Mouse (Mus musculus) midbrain, embryonic 15.5 days (tissue): Measurements from ENCODE around the gene Nek5. TPM values are rescaled to one million over a fixed set of nuclear protein-coding genes. Genes with fewer than 3 reads are reported as not detected.
"Not testable (repeated sequence)": the region's sequence is repeated elsewhere in the genome, so short reads cannot be mapped to it uniquely, and the experiment has no call there.

Experiments
- ATAC-seq: fragments of 200-750 bp; cut with Nextera tagmentation; replicated peaks from 2 replicates; pipeline ENCODE4 v1.8.0; 2017; ENCODE audit warnings: moderate TSS enrichment
- H3K27ac ChIP-seq: fragments of 300-500 bp; sonication (generic); 2 replicates; pipeline ENCODE4 v1.5.1; 2015; ENCODE audit warnings: mild to moderate bottlenecking, inconsistent platforms
- H3K27me3 ChIP-seq: fragments of 300-500 bp; sonication (generic); replicated peaks from 2 replicates; pipeline ENCODE4 v1.6.1; 2015; ENCODE audit warnings: inconsistent platforms
- H3K36me3 ChIP-seq: fragments of 300-500 bp; sonication (generic); replicated peaks from 2 replicates; pipeline ENCODE4 v1.6.1; 2015; ENCODE audit warnings: inconsistent platforms
- H3K4me1 ChIP-seq: fragments of 300-500 bp; sonication (generic); 2 replicates; pipeline ENCODE4 v1.6.1; 2015; ENCODE audit warnings: inconsistent platforms
- H3K4me2 ChIP-seq: fragments of 300-500 bp; sonication (generic); 2 replicates; pipeline ENCODE4 v1.6.1; 2015; ENCODE audit warnings: inconsistent platforms, mild to moderate bottlenecking, moderate library complexity
- H3K4me3 ChIP-seq: fragments of 300-500 bp; sonication (generic); 2 replicates; pipeline ENCODE4 v1.5.1; 2015; ENCODE audit warnings: mild to moderate bottlenecking, inconsistent platforms
- H3K9ac ChIP-seq: fragments of 300-500 bp; sonication (generic); 2 replicates; pipeline ENCODE4 v1.6.1; 2015; ENCODE audit warnings: mild to moderate bottlenecking, inconsistent platforms
- H3K9me3 ChIP-seq: fragments of 300-500 bp; sonication (generic); 2 replicates; pipeline ENCODE4 v1.6.1; 2016; ENCODE audit warnings: inconsistent platforms
- WGBS: fragments of 180-500 bp; shearing (Covaris S2); methylation state at CpG from one replicate; pipeline ENCODE4 v1.1.7; 2015; ENCODE audit warnings: mixed read lengths; 5-methylcytosine and 5-hydroxymethylcytosine counted together
- polyA plus RNA-seq: library from polyadenylated mRNA; unstranded; fragments of >200 nt; fragmentation: Nextera tagmentation; extraction: Ambion mirVana; gene quantifications from 2 replicates; pipeline ENCODE4 v1.2.1, GENCODE M21; 2015

The Nek5 gene
- polyA plus RNA-seq, 1 experiment from 2014 or later: 1.1 TPM

GRCm38 (mm10) chr8:22143764-22144491 is 19.1 kb upstream of the Nek5 start:
- Histone ChIP-seq H3K27ac (no peak overlapping the region), H3K9ac (no peak overlapping the region), H3K36me3 (no peaks in the 10 kb centered on the region), H3K27me3 (no peaks in the 10 kb centered on the region), H3K4me2 (no peak overlapping the region), H3K4me1 (no peaks in the 10 kb centered on the region), H3K9me3 (no peaks in the 10 kb centered on the region), H3K4me3 (no peak overlapping the region)
- 88% methylated on average over 1 of the region's 1 CpGs for WGBS
- ATAC-seq: no peak

GRCm38 (mm10) chr8:22142592-22142991 is 17.7 kb upstream of the Nek5 start:
- WGBS: 73% methylated on average over 4 of the region's 4 CpGs
- no peaks in the 10 kb centered on the region for H3K9me3 ChIP-seq
- H3K4me2 ChIP-seq: no peak overlapping the region
- H3K27ac ChIP-seq: no peak overlapping the region
- no peaks in the 10 kb centered on the region for H3K27me3 ChIP-seq
- no peak for ATAC-seq
- H3K4me3 ChIP-seq: no peak overlapping the region
- no peaks in the 10 kb centered on the region for H3K4me1 ChIP-seq
- H3K36me3 ChIP-seq: no peaks in the 10 kb centered on the region
- no peak overlapping the region for H3K9ac ChIP-seq

GRCm38 (mm10) chr8:22141836-22142385 is 17.1 kb upstream of the Nek5 start:
- Histone ChIP-seq H3K4me3 (no peak overlapping the region), H3K27ac (no peak overlapping the region), H3K4me2 (no peak overlapping the region), H3K9ac (no peak overlapping the region), H3K9me3 (no peaks in the 10 kb centered on the region), H3K36me3 (no peaks in the 10 kb centered on the region), H3K27me3 (no peaks in the 10 kb centered on the region), H3K4me1 (no peaks in the 10 kb centered on the region)
- ATAC-seq: no peak
- 92% methylated on average over 4 of the region's 4 CpGs for WGBS

GRCm38 (mm10) chr8:22136462-22136861 is 11.6 kb upstream of the Nek5 start:
- WGBS: 90% methylated on average over 9 of the region's 9 CpGs
- not testable (repeated sequence) for H3K9me3 ChIP-seq

GRCm38 (mm10) chr8:22134750-22135135 is 9.9 kb upstream of the Nek5 start:
- 86% methylated on average over 5 of the region's 5 CpGs for WGBS
- no peak overlapping the region for H3K4me2 ChIP-seq
- no peak overlapping the region for H3K4me3 ChIP-seq
- ATAC-seq: no peak
- no peaks in the 10 kb centered on the region for H3K4me1 ChIP-seq
- H3K9ac ChIP-seq: no peak overlapping the region
- no peaks in the 10 kb centered on the region for H3K27me3 ChIP-seq
- no peaks in the 10 kb centered on the region for H3K36me3 ChIP-seq
- H3K9me3 ChIP-seq: no peaks in the 10 kb centered on the region
- no peak overlapping the region for H3K27ac ChIP-seq

More at GRCm38 (mm10) chr8:22136462-22136861, 11.6 kb upstream of the Nek5 start:
- not testable (repeated sequence) for ATAC-seq, H3K27me3 ChIP-seq, H3K9ac ChIP-seq, H3K4me3 ChIP-seq, H3K27ac ChIP-seq, H3K4me2 ChIP-seq, H3K36me3 ChIP-seq, H3K4me1 ChIP-seq

GRCm38 (mm10) chr8:22134078-22134749 is 9.4 kb upstream of the Nek5 start:
- no peaks in the 10 kb centered on the region for H3K27me3 ChIP-seq
- H3K4me1 ChIP-seq: no peaks in the 10 kb centered on the region
- H3K4me3 ChIP-seq: no peak overlapping the region
- H3K36me3 ChIP-seq: no peaks in the 10 kb centered on the region
- no peak overlapping the region for H3K4me2 ChIP-seq
- ATAC-seq: no peak
- H3K9me3 ChIP-seq: no peaks in the 10 kb centered on the region
- H3K27ac ChIP-seq: no peak overlapping the region
- 94% methylated on average over 7 of the region's 7 CpGs for WGBS
- H3K9ac ChIP-seq: no peak overlapping the region

GRCm38 (mm10) chr8:22132062-22132461 is 7.2 kb upstream of the Nek5 start:
- no peaks in the 10 kb centered on the region for H3K9me3 ChIP-seq
- H3K36me3 ChIP-seq: 0 out of 2 replicates have a peak, but pooled peaks cover 5% of the 10 kb centered on the region
- no peak for ATAC-seq
- H3K27ac ChIP-seq: no peak overlapping the region
- no peaks in the 10 kb centered on the region for H3K4me1 ChIP-seq
- no peak overlapping the region for H3K4me3 ChIP-seq
- WGBS: 89% methylated on average over 12 of the region's 12 CpGs
- no peaks in the 10 kb centered on the region for H3K27me3 ChIP-seq
- no peak overlapping the region for H3K4me2 ChIP-seq
- H3K9ac ChIP-seq: no peak overlapping the region

GRCm38 (mm10) chr8:22107020-22107419 is 17.8 kb downstream of the Nek5 start:
- no peak overlapping the region for H3K4me3 ChIP-seq
- no peak overlapping the region for H3K4me2 ChIP-seq
- WGBS: 81% methylated on average over 4 of the region's 4 CpGs
- H3K27me3 ChIP-seq: no peaks in the 10 kb centered on the region
- H3K9me3 ChIP-seq: no peaks in the 10 kb centered on the region
- no peaks in the 10 kb centered on the region for H3K4me1 ChIP-seq
- no peak overlapping the region for H3K27ac ChIP-seq
- no peak for ATAC-seq
- no peaks in the 10 kb centered on the region for H3K36me3 ChIP-seq
- H3K9ac ChIP-seq: no peak overlapping the region

GRCm38 (mm10) chr8:22091568-22091967 is 33.3 kb downstream of the Nek5 start:
- 47% methylated on average over 8 of the region's 8 CpGs for WGBS
- Histone ChIP-seq H3K27me3 (no peaks in the 10 kb centered on the region), H3K4me3 (no peak overlapping the region), H3K36me3 (no peaks in the 10 kb centered on the region), H3K27ac (no peak overlapping the region), H3K9me3 (no peaks in the 10 kb centered on the region), H3K9ac (no peak overlapping the region), H3K4me2 (no peak overlapping the region), H3K4me1 (no peaks in the 10 kb centered on the region)
- no peak for ATAC-seq

- Histone ChIP-seq H3K4me3 (no peak overlapping the region), H3K9ac (no peak overlapping the region), H3K4me1 (no peaks in the 10 kb centered on the region), H3K27ac (no peak overlapping the region), H3K9me3 (no peaks in the 10 kb centered on the region), H3K27me3 (no peaks in the 10 kb centered on the region), H3K4me2 (no peak overlapping the region), H3K36me3 (no peaks in the 10 kb centered on the region)
- 95% methylated on average over 4 of the region's 4 CpGs for WGBS
- no peak for ATAC-seq
These were observed 35.6 kb downstream of the Nek5 start for GRCm38 (mm10) chr8:22089226-22089625.

- ATAC-seq: no peak
These were observed 45.4 kb downstream of the Nek5 start for GRCm38 (mm10) chr8:22079313-22080007.

GRCm38 (mm10) chr8:22061126-22061525 is 63.7 kb downstream of the Nek5 start:
- Histone ChIP-seq H3K4me3 (peak overlapping the region; percentile 70), H3K4me1 (peaks cover 13% of the 10 kb centered on the region), H3K36me3 (peaks cover 17% of the 10 kb centered on the region), H3K4me2 (peak overlapping the region; percentile 84), H3K9ac (0 out of 2 replicates have a peak overlapping the region, but pooled peaks have one; percentile 37), H3K27ac (no peak overlapping the region), H3K9me3 (no peaks in the 10 kb centered on the region), H3K27me3 (no peaks in the 10 kb centered on the region; the same call in 1 of the 2 replicates)
- no peak for ATAC-seq
- 6% methylated on average over 3 of the region's 3 CpGs for WGBS

More at GRCm38 (mm10) chr8:22079313-22080007, 45.4 kb downstream of the Nek5 start:
- no peaks in the 10 kb centered on the region for H3K27me3 ChIP-seq
- no peaks in the 10 kb centered on the region for H3K4me1 ChIP-seq
- 87% methylated on average over 9 of the region's 9 CpGs for WGBS
- H3K9ac ChIP-seq: no peak overlapping the region
- H3K4me3 ChIP-seq: no peak overlapping the region
- H3K36me3 ChIP-seq: no peaks in the 10 kb centered on the region
- no peak overlapping the region for H3K27ac ChIP-seq
- no peaks in the 10 kb centered on the region for H3K9me3 ChIP-seq
- no peak overlapping the region for H3K4me2 ChIP-seq
